Mouse (Mus musculus): Measurements from ENCODE around the gene Hps1. TPM values are rescaled to one million over a fixed set of nuclear protein-coding genes. Genes with fewer than 3 reads are reported as not detected.

Hps1 gene
- polyA plus RNA-seq, 1 experiment: 13.2 TPM

DNA sequence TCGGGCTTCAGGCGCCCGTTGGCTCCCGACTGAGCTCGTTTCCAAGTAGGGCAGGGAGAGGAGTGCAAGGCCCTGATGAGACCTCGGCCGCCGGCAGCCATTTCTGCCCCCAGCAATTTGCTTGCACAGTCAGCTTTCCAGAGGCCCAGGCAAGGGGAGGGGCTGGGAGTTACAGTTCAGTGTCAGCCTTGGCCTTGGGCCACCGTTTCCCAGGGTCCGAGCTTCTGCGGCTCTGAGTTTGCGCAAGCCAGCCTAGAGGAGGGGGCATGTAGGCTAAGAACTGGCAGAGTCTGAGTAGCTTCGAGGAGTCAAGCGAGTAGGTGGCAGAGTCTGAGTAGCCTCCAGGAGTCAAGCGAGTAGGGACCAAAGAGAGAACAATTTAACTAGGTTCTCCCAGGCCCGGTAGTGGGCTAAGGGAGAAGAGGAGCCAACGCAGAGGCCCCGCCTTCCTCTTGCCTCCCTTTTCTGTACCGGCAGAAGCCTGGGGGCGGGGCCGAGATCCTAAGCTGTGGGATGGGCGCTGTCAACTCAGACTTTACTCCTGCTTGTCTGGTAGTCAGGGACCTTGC, 27.3 kb downstream of the Hps1 start, which contains the start of gene Pyroxd2:
Gene Pyroxd2 (minus strand): TSS at position 413 of the 569 bp plus-strand sequence.
- Histone ChIP-seq H3K9me3 (replicated peaks; ENCODE audit: control insufficient read depth, insufficient read depth, low read length, poor library complexity, severe bottlenecking) (no peaks in the 10 kb centered on the region), H3K27me3 (ENCODE audit: control insufficient read depth, insufficient read depth, low read length, poor library complexity, severe bottlenecking) (no peaks in the 10 kb centered on the region), H3K9ac (ENCODE audit: low read depth, poor library complexity, severe bottlenecking) (peak within 1 kb of the TSS; percentile 73), H3K4me1 (ENCODE audit: control insufficient read depth, insufficient read depth, low read length) (no peaks in the 10 kb centered on the region), H3K27ac (ENCODE audit: insufficient read depth, low read length) (no peak within 1 kb of the TSS), H3K36me3 (ENCODE audit: control insufficient read depth, insufficient read depth, low read length, poor library complexity, severe bottlenecking) (no peaks in the 10 kb centered on the region), H3K4me3 (ENCODE audit: low read depth, low read length) (peak within 1 kb of the TSS; percentile 63)
- no peak for TF ChIP-seq POLR2A (IDR thresholded peaks at IDR 0.05; ENCODE audit: insufficient read depth, low read length)
- TF ChIP-seq EP300 (IDR thresholded peaks at IDR 0.05; ENCODE audit: insufficient read depth, low read depth, low read length): no peak
- no peak for TF ChIP-seq CTCF (IDR thresholded peaks at IDR 0.05; ENCODE audit: low read depth, low read length)

DNA sequence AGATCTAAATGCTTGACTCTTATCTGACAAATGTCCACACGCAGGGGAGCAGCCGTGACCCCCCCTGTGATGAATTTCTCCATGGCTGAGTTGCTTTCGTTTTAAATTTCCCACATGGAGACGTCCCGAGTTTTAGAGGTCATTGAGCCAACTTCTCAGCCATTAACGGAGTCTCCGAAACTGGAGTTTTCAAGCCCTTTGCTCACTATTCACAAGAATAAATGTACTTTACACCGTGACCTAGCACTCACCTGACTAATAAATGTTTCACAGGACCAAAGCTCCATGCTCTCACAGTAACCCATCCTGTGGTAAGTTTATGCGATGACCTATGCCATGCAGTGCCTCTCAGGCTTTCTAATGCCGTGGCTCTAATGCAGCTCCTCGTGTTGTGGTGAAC, 29.6 kb downstream of the Hps1 start:
- no peak for TF ChIP-seq POLR2A (IDR thresholded peaks at IDR 0.05; ENCODE audit: insufficient read depth, low read length)
- TF ChIP-seq CTCF (IDR thresholded peaks at IDR 0.05; ENCODE audit: low read depth, low read length): no peak
- no peak for TF ChIP-seq EP300 (IDR thresholded peaks at IDR 0.05; ENCODE audit: insufficient read depth, low read depth, low read length)
- no peak overlapping the region for H3K4me3 ChIP-seq (ENCODE audit: low read depth, low read length)
- H3K9me3 ChIP-seq (replicated peaks; ENCODE audit: control insufficient read depth, insufficient read depth, low read length, poor library complexity, severe bottlenecking): no peaks in the 10 kb centered on the region
- H3K27me3 ChIP-seq (ENCODE audit: control insufficient read depth, insufficient read depth, low read length, poor library complexity, severe bottlenecking): no peaks in the 10 kb centered on the region
- no peaks in the 10 kb centered on the region for H3K36me3 ChIP-seq (ENCODE audit: control insufficient read depth, insufficient read depth, low read length, poor library complexity, severe bottlenecking)
- H3K9ac ChIP-seq (ENCODE audit: low read depth, poor library complexity, severe bottlenecking): no peak overlapping the region
- H3K4me1 ChIP-seq (ENCODE audit: control insufficient read depth, insufficient read depth, low read length): no peaks in the 10 kb centered on the region
- H3K27ac ChIP-seq (ENCODE audit: insufficient read depth, low read length): no peak overlapping the region

GRCm38 (mm10) chr19:42746702-42747101, 33.1 kb downstream of the Hps1 start:
- Histone ChIP-seq H3K27me3 (ENCODE audit: control insufficient read depth, insufficient read depth, low read length, poor library complexity, severe bottlenecking) (no peaks in the 10 kb centered on the region), H3K4me3 (ENCODE audit: low read depth, low read length) (no peak overlapping the region), H3K36me3 (ENCODE audit: control insufficient read depth, insufficient read depth, low read length, poor library complexity, severe bottlenecking) (no peaks in the 10 kb centered on the region), H3K4me1 (ENCODE audit: control insufficient read depth, insufficient read depth, low read length) (peaks cover 4% of the 10 kb centered on the region), H3K27ac (ENCODE audit: insufficient read depth, low read length) (no peak overlapping the region), H3K9ac (ENCODE audit: low read depth, poor library complexity, severe bottlenecking) (no peak overlapping the region), H3K9me3 (replicated peaks; ENCODE audit: control insufficient read depth, insufficient read depth, low read length, poor library complexity, severe bottlenecking) (no peaks in the 10 kb centered on the region)
- no peak for TF ChIP-seq EP300 (IDR thresholded peaks at IDR 0.05; ENCODE audit: insufficient read depth, low read depth, low read length)
- no peak for TF ChIP-seq CTCF (IDR thresholded peaks at IDR 0.05; ENCODE audit: low read depth, low read length)
- TF ChIP-seq POLR2A (IDR thresholded peaks at IDR 0.05; ENCODE audit: insufficient read depth, low read length): no peak

DNA sequence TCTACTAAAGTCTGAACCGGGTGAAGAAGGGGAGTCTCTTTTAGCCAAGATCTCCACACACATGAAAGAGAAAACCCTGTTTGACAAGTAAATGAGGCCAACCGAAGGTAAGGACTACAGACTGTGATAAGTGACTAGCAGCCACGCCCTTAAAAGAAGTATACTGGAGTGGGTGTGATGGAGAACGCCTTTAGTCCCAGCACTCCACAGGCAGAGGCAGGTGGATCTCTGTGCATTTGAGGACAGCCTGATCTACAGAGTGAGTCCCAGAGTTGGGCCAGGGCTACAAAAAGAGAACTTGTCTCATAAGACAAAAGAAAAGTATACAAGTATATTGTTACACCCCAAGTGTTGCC, 33.9 kb downstream of the Hps1 start:
- Histone ChIP-seq H3K27ac (ENCODE audit: insufficient read depth, low read length) (no peak overlapping the region), H3K4me3 (ENCODE audit: low read depth, low read length) (no peak overlapping the region), H3K9me3 (replicated peaks; ENCODE audit: control insufficient read depth, insufficient read depth, low read length, poor library complexity, severe bottlenecking) (no peaks in the 10 kb centered on the region), H3K27me3 (ENCODE audit: control insufficient read depth, insufficient read depth, low read length, poor library complexity, severe bottlenecking) (no peaks in the 10 kb centered on the region), H3K4me1 (ENCODE audit: control insufficient read depth, insufficient read depth, low read length) (peaks cover 4% of the 10 kb centered on the region), H3K36me3 (ENCODE audit: control insufficient read depth, insufficient read depth, low read length, poor library complexity, severe bottlenecking) (no peaks in the 10 kb centered on the region), H3K9ac (ENCODE audit: low read depth, poor library complexity, severe bottlenecking) (no peak overlapping the region)
- TF ChIP-seq CTCF (IDR thresholded peaks at IDR 0.05; ENCODE audit: low read depth, low read length) (no peak), EP300 (IDR thresholded peaks at IDR 0.05; ENCODE audit: insufficient read depth, low read depth, low read length) (no peak), POLR2A (IDR thresholded peaks at IDR 0.05; ENCODE audit: insufficient read depth, low read length) (no peak)

DNA sequence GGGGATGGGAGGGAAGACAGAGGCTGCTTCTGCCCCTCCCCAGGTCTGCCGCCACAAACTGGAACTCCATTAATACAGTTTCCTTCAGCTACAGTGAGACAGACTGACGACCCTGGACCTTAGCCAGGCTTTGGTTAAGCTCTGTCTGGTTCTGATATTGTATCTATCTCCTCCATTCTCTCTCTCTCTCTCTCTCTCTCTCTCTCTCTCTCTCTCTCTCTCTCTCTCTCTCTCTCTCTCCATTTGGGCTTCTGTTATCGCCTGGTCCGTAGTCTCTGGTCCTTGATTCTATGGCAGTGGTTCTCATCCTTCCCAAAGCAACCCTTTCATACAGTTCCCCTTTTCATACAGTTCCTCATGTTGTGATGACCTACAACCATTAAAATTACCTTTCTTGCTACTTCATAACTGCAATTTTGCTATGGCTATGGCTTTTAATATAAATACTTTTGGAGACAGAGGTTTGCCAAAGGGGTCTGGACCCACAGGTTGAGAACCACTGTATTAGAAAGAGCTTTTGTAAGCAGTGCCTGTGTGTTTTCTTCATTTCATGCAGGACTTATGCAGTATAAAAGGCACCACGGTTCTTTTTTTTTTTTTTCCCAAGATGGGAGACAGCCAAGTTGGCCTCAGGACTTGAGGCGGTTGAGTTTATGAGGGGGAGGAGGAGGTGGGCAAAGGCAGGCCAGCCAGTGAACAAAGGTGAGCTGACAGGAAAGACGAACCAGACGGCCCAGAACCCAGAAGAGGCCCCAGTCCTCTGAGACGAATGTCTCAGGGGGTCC, 34.5 kb downstream of the Hps1 start:
- Histone ChIP-seq H3K9me3 (replicated peaks; ENCODE audit: control insufficient read depth, insufficient read depth, low read length, poor library complexity, severe bottlenecking) (no peaks in the 10 kb centered on the region), H3K4me3 (ENCODE audit: low read depth, low read length) (no peak overlapping the region), H3K4me1 (ENCODE audit: control insufficient read depth, insufficient read depth, low read length) (peaks cover 4% of the 10 kb centered on the region), H3K36me3 (ENCODE audit: control insufficient read depth, insufficient read depth, low read length, poor library complexity, severe bottlenecking) (no peaks in the 10 kb centered on the region), H3K27ac (ENCODE audit: insufficient read depth, low read length) (no peak overlapping the region), H3K9ac (ENCODE audit: low read depth, poor library complexity, severe bottlenecking) (no peak overlapping the region), H3K27me3 (ENCODE audit: control insufficient read depth, insufficient read depth, low read length, poor library complexity, severe bottlenecking) (no peaks in the 10 kb centered on the region)
- TF ChIP-seq CTCF (IDR thresholded peaks at IDR 0.05; ENCODE audit: low read depth, low read length) (no peak), EP300 (IDR thresholded peaks at IDR 0.05; ENCODE audit: insufficient read depth, low read depth, low read length) (no peak), POLR2A (IDR thresholded peaks at IDR 0.05; ENCODE audit: insufficient read depth, low read length) (no peak)

DNA sequence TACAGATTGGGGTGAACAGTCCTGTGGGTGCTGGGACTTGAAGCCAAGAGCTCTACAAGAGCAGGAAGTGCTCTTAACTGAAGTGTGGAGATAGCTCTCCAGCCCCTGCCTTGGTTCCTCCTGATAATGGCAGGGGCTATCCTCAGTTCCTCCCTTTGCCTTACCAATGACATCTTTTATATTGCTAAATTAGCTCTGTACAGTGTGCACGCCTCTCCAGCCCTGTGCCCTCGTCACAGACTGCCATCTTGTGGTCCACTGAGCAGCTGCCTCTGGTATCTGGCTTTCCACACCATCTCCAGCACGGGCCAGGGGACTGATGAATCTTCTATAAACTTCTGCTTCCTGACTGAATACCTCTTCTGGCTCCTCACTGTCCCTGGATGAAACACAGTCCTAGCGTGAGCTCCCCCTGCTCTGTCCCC, 35.6 kb downstream of the Hps1 start:
- H3K4me3 ChIP-seq (ENCODE audit: low read depth, low read length): no peak overlapping the region
- peak; percentile 78 for TF ChIP-seq CTCF (IDR thresholded peaks at IDR 0.05; ENCODE audit: low read depth, low read length)
- TF ChIP-seq POLR2A (IDR thresholded peaks at IDR 0.05; ENCODE audit: insufficient read depth, low read length): no peak
- no peak for TF ChIP-seq EP300 (IDR thresholded peaks at IDR 0.05; ENCODE audit: insufficient read depth, low read depth, low read length)
- H3K9ac ChIP-seq (ENCODE audit: low read depth, poor library complexity, severe bottlenecking): no peak overlapping the region
- H3K4me1 ChIP-seq (ENCODE audit: control insufficient read depth, insufficient read depth, low read length): peaks cover 4% of the 10 kb centered on the region
- no peak overlapping the region for H3K27ac ChIP-seq (ENCODE audit: insufficient read depth, low read length)
- H3K36me3 ChIP-seq (ENCODE audit: control insufficient read depth, insufficient read depth, low read length, poor library complexity, severe bottlenecking): no peaks in the 10 kb centered on the region
- no peaks in the 10 kb centered on the region for H3K9me3 ChIP-seq (replicated peaks; ENCODE audit: control insufficient read depth, insufficient read depth, low read length, poor library complexity, severe bottlenecking)
- no peaks in the 10 kb centered on the region for H3K27me3 ChIP-seq (ENCODE audit: control insufficient read depth, insufficient read depth, low read length, poor library complexity, severe bottlenecking)
